Mouse (Mus musculus): ENCODE data around the gene Pip4p1. TPM values are rescaled to one million over a fixed set of nuclear protein-coding genes. Genes with fewer than 3 reads are reported as not detected.
"Not testable (repeated sequence)": the region's sequence is repeated elsewhere in the genome, so short reads cannot be mapped to it uniquely, and the experiment has no call there.

Gene Pip4p1
- polyA plus RNA-seq, 1 experiment, result 67.6 TPM

- TF ChIP-seq CTCF (IDR thresholded peaks at IDR 0.05; ENCODE audit: control insufficient read depth, insufficient read depth, low read length) (no peak), POLR2A (IDR thresholded peaks at IDR 0.05; ENCODE audit: borderline replicate concordance, control insufficient read depth, low read depth, low read length) (no peak)
- WGBS, result 20% methylated on average over 12 of the region's 12 CpGs
- Histone ChIP-seq H3K4me3 (replicated peaks; ENCODE audit: control insufficient read depth, low read depth, low read length) (no peak overlapping the region), H3K4me1 (ENCODE audit: control insufficient read depth, insufficient read depth, low read length) (peaks cover 4% of the 10 kb centered on the region; the same call in 1 of the 2 replicates), H3K27ac (ENCODE audit: control insufficient read depth, insufficient read depth, low read depth, low read length, poor library complexity) (0 out of 2 replicates have a peak overlapping the region, but pooled peaks have one; percentile 4)
Observed at GRCm38 (mm10) chr14:50969558-50970544, 39.2 kb upstream of the Pip4p1 start.

GRCm38 (mm10) chr14:50969041-50969440, 38.4 kb upstream of the Pip4p1 start:
- Histone ChIP-seq H3K4me3 (replicated peaks; ENCODE audit: control insufficient read depth, low read depth, low read length) (no peak overlapping the region), H3K27ac (ENCODE audit: control insufficient read depth, insufficient read depth, low read depth, low read length, poor library complexity) (no peak overlapping the region), H3K4me1 (ENCODE audit: control insufficient read depth, insufficient read depth, low read length) (peaks cover 4% of the 10 kb centered on the region; the same call in 1 of the 2 replicates)
- TF ChIP-seq CTCF (IDR thresholded peaks at IDR 0.05; ENCODE audit: control insufficient read depth, insufficient read depth, low read length) (no peak), POLR2A (IDR thresholded peaks at IDR 0.05; ENCODE audit: borderline replicate concordance, control insufficient read depth, low read depth, low read length) (no peak)
- 58% methylated on average over 1 of the region's 1 CpGs for WGBS

- Histone ChIP-seq H3K27ac (ENCODE audit: control insufficient read depth, insufficient read depth, low read depth, low read length, poor library complexity) (no peak overlapping the region), H3K4me1 (ENCODE audit: control insufficient read depth, insufficient read depth, low read length) (peaks cover 4% of the 10 kb centered on the region; the same call in 1 of the 2 replicates), H3K4me3 (replicated peaks; ENCODE audit: control insufficient read depth, low read depth, low read length) (no peak overlapping the region)
- WGBS, result 79% methylated on average over 5 of the region's 5 CpGs
- TF ChIP-seq POLR2A (IDR thresholded peaks at IDR 0.05; ENCODE audit: borderline replicate concordance, control insufficient read depth, low read depth, low read length) (no peak), CTCF (IDR thresholded peaks at IDR 0.05; ENCODE audit: control insufficient read depth, insufficient read depth, low read length) (no peak)
Observed at GRCm38 (mm10) chr14:50968216-50968980, 37.7 kb upstream of the Pip4p1 start.

GRCm38 (mm10) chr14:50958289-50958995, 27.8 kb upstream of the Pip4p1 start:
- Histone ChIP-seq H3K4me3 (replicated peaks; ENCODE audit: control insufficient read depth, low read depth, low read length) (peak overlapping the region; percentile 39), H3K27ac (ENCODE audit: control insufficient read depth, insufficient read depth, low read depth, low read length, poor library complexity) (peak overlapping the region; percentile 39; the same call in 1 of the 2 replicates)
- 46% methylated on average over 5 of the region's 5 CpGs for WGBS
- not testable (repeated sequence) for H3K4me1 ChIP-seq (ENCODE audit: control insufficient read depth, insufficient read depth, low read length)

- peak overlapping the region; percentile 39; the same call in 1 of the 2 replicates for H3K27ac ChIP-seq (ENCODE audit: control insufficient read depth, insufficient read depth, low read depth, low read length, poor library complexity)
- WGBS, result 33% methylated on average over 3 of the region's 3 CpGs
- not testable (repeated sequence) for H3K4me1 ChIP-seq (ENCODE audit: control insufficient read depth, insufficient read depth, low read length)
- peak overlapping the region; percentile 56 for H3K4me3 ChIP-seq (replicated peaks; ENCODE audit: control insufficient read depth, low read depth, low read length)
Observed at GRCm38 (mm10) chr14:50957146-50957545, 26.5 kb upstream of the Pip4p1 start.

GRCm38 (mm10) chr14:50956724-50957123, 26.1 kb upstream of the Pip4p1 start:
- WGBS, result 53% methylated on average over 6 of the region's 6 CpGs
- H3K4me3 ChIP-seq (replicated peaks; ENCODE audit: control insufficient read depth, low read depth, low read length), result peak overlapping the region; percentile 65
- H3K27ac ChIP-seq (ENCODE audit: control insufficient read depth, insufficient read depth, low read depth, low read length, poor library complexity), result peak overlapping the region; percentile 77; the same call in 1 of the 2 replicates
- not testable (repeated sequence) for H3K4me1 ChIP-seq (ENCODE audit: control insufficient read depth, insufficient read depth, low read length)

- not testable (repeated sequence) for H3K4me1 ChIP-seq (ENCODE audit: control insufficient read depth, insufficient read depth, low read length)
- Histone ChIP-seq H3K27ac (ENCODE audit: control insufficient read depth, insufficient read depth, low read depth, low read length, poor library complexity) (peak within 1 kb of the TSS; percentile 93), H3K4me3 (replicated peaks; ENCODE audit: control insufficient read depth, low read depth, low read length) (peak within 1 kb of the TSS; percentile 74)
- TF ChIP-seq POLR2A (IDR thresholded peaks at IDR 0.05; ENCODE audit: borderline replicate concordance, control insufficient read depth, low read depth, low read length), result peak; percentile 7; the same call in 1 of the 2 replicates
- 5% methylated on average over 18 of the region's 19 CpGs for WGBS
Observed at GRCm38 (mm10) chr14:50955942-50956508, 25.4 kb upstream of the Pip4p1 start, which contains the start of gene Pnp2. Gene Pnp2 (plus strand): TSS chr14:50955992.

GRCm38 (mm10) chr14:50955487-50955886, 24.8 kb upstream of the Pip4p1 start:
- no peak overlapping the region for H3K27ac ChIP-seq (ENCODE audit: control insufficient read depth, insufficient read depth, low read depth, low read length, poor library complexity)
- H3K4me3 ChIP-seq (replicated peaks; ENCODE audit: control insufficient read depth, low read depth, low read length), result no peak overlapping the region
- no peak for TF ChIP-seq CTCF (IDR thresholded peaks at IDR 0.05; ENCODE audit: control insufficient read depth, insufficient read depth, low read length)
- no peak for TF ChIP-seq POLR2A (IDR thresholded peaks at IDR 0.05; ENCODE audit: borderline replicate concordance, control insufficient read depth, low read depth, low read length)
- no peaks in the 10 kb centered on the region; the same call in 1 of the 2 replicates for H3K4me1 ChIP-seq (ENCODE audit: control insufficient read depth, insufficient read depth, low read length)
- WGBS, result 32% methylated on average over 10 of the region's 10 CpGs

- WGBS, result 2% methylated on average over 3 of the region's 3 CpGs
- Histone ChIP-seq H3K4me3 (replicated peaks; ENCODE audit: control insufficient read depth, low read depth, low read length) (peak overlapping the region; percentile 76), H3K27ac (ENCODE audit: control insufficient read depth, insufficient read depth, low read depth, low read length, poor library complexity) (peak overlapping the region; percentile 38; the same call in 1 of the 2 replicates)
- not testable (repeated sequence) for H3K4me1 ChIP-seq (ENCODE audit: control insufficient read depth, insufficient read depth, low read length)
Observed at GRCm38 (mm10) chr14:50945526-50945925, 14.9 kb upstream of the Pip4p1 start.

GRCm38 (mm10) chr14:50945081-50945480, 14.4 kb upstream of the Pip4p1 start:
- Histone ChIP-seq H3K4me3 (replicated peaks; ENCODE audit: control insufficient read depth, low read depth, low read length) (peak overlapping the region; percentile 81), H3K27ac (ENCODE audit: control insufficient read depth, insufficient read depth, low read depth, low read length, poor library complexity) (peak overlapping the region; percentile 95; the same call in 1 of the 2 replicates)
- 3% methylated on average over 6 of the region's 6 CpGs for WGBS
- not testable (repeated sequence) for H3K4me1 ChIP-seq (ENCODE audit: control insufficient read depth, insufficient read depth, low read length)

- Histone ChIP-seq H3K4me3 (replicated peaks; ENCODE audit: control insufficient read depth, low read depth, low read length) (peak overlapping the region; percentile 65), H3K27ac (ENCODE audit: control insufficient read depth, insufficient read depth, low read depth, low read length, poor library complexity) (peak overlapping the region; percentile 95)
- WGBS, result 0% methylated on average over 15 of the region's 15 CpGs
- not testable (repeated sequence) for H3K4me1 ChIP-seq (ENCODE audit: control insufficient read depth, insufficient read depth, low read length)
Observed at GRCm38 (mm10) chr14:50944668-50945033, 14.0 kb upstream of the Pip4p1 start.
